Mouse (Mus musculus) cortical plate, adult 2 months (tissue): ENCODE data around the gene Cldn16.

Source experiments
- CTCF ChIP-seq: fragments of 200-500 bp; IDR thresholded peaks from 2 replicates; pipeline ENCODE4 v1.5.1; 2011; ENCODE audit warnings: mild to moderate bottlenecking, control low read depth, low read length; ENCODE audit not compliant: insufficient read depth; ENCODE audit errors: extremely low read depth
- POLR2A ChIP-seq: fragments of 200-500 bp; IDR thresholded peaks from 2 replicates; pipeline ENCODE4 v1.6.1; 2011; ENCODE audit warnings: mild to moderate bottlenecking, low read length, control low read depth; ENCODE audit not compliant: insufficient read depth; ENCODE audit errors: extremely low read depth

- TF ChIP-seq CTCF (no peak), POLR2A (no peak)
Observed at GRCm38 (mm10) chr16:26418616-26419015, 44.3 kb upstream of the Cldn16 start.
